Mouse (Mus musculus): Measurements from ENCODE around the gene Map7d2. TPM values are rescaled to one million over a fixed set of nuclear protein-coding genes. Genes with fewer than 3 reads are reported as not detected.
A peak's percentile ranks its signal among the peaks of the same experiment; 100 is the strongest.
"Not testable (repeated sequence)": the region's sequence is repeated elsewhere in the genome, so short reads cannot be mapped to it uniquely, and the experiment has no call there.

Gene Map7d2
- total and polyA plus RNA-seq, 2 experiments from 2014 or later: 38.9 to 61.7 TPM

DNA sequence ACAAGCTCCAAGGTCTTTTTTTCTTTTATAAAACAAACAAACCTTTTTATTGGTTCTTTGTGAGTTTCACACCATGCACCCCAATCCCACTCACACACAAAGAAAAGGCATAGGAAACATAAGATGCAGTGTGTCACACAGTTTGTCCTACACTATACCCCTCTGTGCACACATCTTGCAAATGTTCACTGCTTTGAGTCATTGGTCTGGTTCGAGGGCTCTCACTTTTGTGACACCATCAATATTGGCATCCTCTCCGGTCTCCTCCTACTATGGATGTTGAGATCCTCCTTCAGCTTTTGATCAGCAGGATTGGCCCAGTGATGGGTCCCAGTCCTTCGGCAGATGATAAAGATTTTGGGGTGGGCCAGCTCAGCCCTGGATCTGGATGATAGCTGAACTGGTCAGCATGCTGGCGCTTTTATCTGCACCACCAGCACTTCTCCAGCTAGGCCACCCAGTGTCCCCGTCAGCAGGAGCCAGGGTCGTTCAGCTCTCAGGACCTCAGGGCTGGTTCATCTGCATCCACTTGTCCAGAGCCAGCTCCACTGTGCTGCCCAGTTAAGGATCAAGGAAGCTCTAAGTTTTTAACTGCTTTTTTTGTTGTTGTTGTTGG is 23.9 kb upstream of the Map7d2 start:
- WGBS: 76% methylated on average over 6 of the region's 6 CpGs
- Histone ChIP-seq H3K4me2 (ENCODE audit: low read depth, low read length, poor library complexity, severe bottlenecking) (no peak overlapping the region), H3K4me3 (ENCODE audit: low read depth, low read length) (no peak overlapping the region), H3K36me3 (ENCODE audit: insufficient read depth, low read length) (no peaks in the 10 kb centered on the region), H3K27ac (ENCODE audit: low read depth, low read length) (no peak overlapping the region), H3K9ac (replicated peaks; ENCODE audit: low read length, poor library complexity, severe bottlenecking) (no peak overlapping the region), H3K27me3 (ENCODE audit: insufficient read depth, low read length) (no peaks in the 10 kb centered on the region), H3K9me3 (ENCODE audit: low read length) (no peaks in the 10 kb centered on the region), H3K4me1 (ENCODE audit: insufficient read depth, low read length) (no peaks in the 10 kb centered on the region)
- no peak for DNase-seq (ENCODE audit: low spot score)
- ATAC-seq (ENCODE audit: low FRiP score): no peak
- TF ChIP-seq CTCF (IDR thresholded peaks at IDR 0.05): no peak

GRCm38 (mm10) chrX:159391239-159391638 is 23.1 kb upstream of the Map7d2 start:
- H3K4me2 ChIP-seq (ENCODE audit: low read depth, low read length, poor library complexity, severe bottlenecking): no peak overlapping the region
- H3K9ac ChIP-seq (replicated peaks; ENCODE audit: low read length, poor library complexity, severe bottlenecking): no peak overlapping the region
- DNase-seq (ENCODE audit: low spot score) (no peak), ATAC-seq (ENCODE audit: low FRiP score) (no peak)
- no peaks in the 10 kb centered on the region for H3K4me1 ChIP-seq (ENCODE audit: insufficient read depth, low read length)
- no peak overlapping the region for H3K27ac ChIP-seq (ENCODE audit: low read depth, low read length)
- no peaks in the 10 kb centered on the region for H3K9me3 ChIP-seq (ENCODE audit: low read length)
- H3K27me3 ChIP-seq (ENCODE audit: insufficient read depth, low read length): no peaks in the 10 kb centered on the region
- 76% methylated on average over 3 of the region's 3 CpGs for WGBS
- H3K4me3 ChIP-seq (ENCODE audit: low read depth, low read length): no peak overlapping the region
- no peaks in the 10 kb centered on the region for H3K36me3 ChIP-seq (ENCODE audit: insufficient read depth, low read length)
- no peak for TF ChIP-seq CTCF (IDR thresholded peaks at IDR 0.05)

DNA sequence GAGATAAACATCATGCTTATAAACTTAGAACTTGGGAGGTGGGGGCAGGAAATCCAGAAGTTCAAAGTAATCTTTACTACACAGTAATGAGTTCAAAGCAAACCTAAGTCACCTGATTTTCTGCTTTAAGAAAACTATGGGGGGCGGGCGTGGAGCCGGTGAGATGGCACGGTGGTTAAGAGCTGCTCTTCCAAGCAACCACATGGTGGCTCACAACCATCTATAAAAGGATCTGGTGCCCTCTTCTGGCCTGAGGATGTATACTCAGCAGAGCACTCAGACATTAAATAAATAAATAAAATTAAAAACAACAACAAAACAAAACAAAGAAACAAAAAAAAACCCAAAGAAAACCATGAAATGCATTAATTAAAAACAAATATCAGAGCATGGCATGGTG is 5.1 kb upstream of the Map7d2 start:
- WGBS: 29% methylated on average over 4 of the region's 4 CpGs
- TF ChIP-seq CTCF (IDR thresholded peaks at IDR 0.05): peak; percentile 66
- Histone ChIP-seq H3K4me2 (ENCODE audit: low read depth, low read length, poor library complexity, severe bottlenecking) (no peak overlapping the region), H3K27me3 (ENCODE audit: insufficient read depth, low read length) (no peaks in the 10 kb centered on the region), H3K36me3 (ENCODE audit: insufficient read depth, low read length) (no peaks in the 10 kb centered on the region), H3K9ac (replicated peaks; ENCODE audit: low read length, poor library complexity, severe bottlenecking) (no peak overlapping the region), H3K9me3 (ENCODE audit: low read length) (no peaks in the 10 kb centered on the region), H3K4me3 (ENCODE audit: low read depth, low read length) (no peak overlapping the region), H3K4me1 (ENCODE audit: insufficient read depth, low read length) (no peaks in the 10 kb centered on the region), H3K27ac (ENCODE audit: low read depth, low read length) (no peak overlapping the region)
- ATAC-seq (ENCODE audit: low FRiP score) (no peak), DNase-seq (ENCODE audit: low spot score) (peak; percentile 48)

GRCm38 (mm10) chrX:159414829-159415673 is 679 bp downstream of the Map7d2 start:
- Histone ChIP-seq H3K4me1 (ENCODE audit: insufficient read depth, low read length) (no peaks in the 10 kb centered on the region), H3K4me2 (ENCODE audit: low read depth, low read length, poor library complexity, severe bottlenecking) (peak overlapping the region; percentile 55), H3K9ac (replicated peaks; ENCODE audit: low read length, poor library complexity, severe bottlenecking) (peak overlapping the region; percentile 66), H3K36me3 (ENCODE audit: insufficient read depth, low read length) (no peaks in the 10 kb centered on the region), H3K27ac (ENCODE audit: low read depth, low read length) (peak overlapping the region; percentile 63), H3K27me3 (ENCODE audit: insufficient read depth, low read length) (no peaks in the 10 kb centered on the region), H3K4me3 (ENCODE audit: low read depth, low read length) (peak overlapping the region; percentile 59), H3K9me3 (ENCODE audit: low read length) (no peaks in the 10 kb centered on the region)
- WGBS: 23% methylated on average over 51 of the region's 65 CpGs
- ATAC-seq (ENCODE audit: low FRiP score) (peak; percentile 71), DNase-seq (ENCODE audit: low spot score) (peak; percentile 2)
- no peak for TF ChIP-seq CTCF (IDR thresholded peaks at IDR 0.05)

DNA sequence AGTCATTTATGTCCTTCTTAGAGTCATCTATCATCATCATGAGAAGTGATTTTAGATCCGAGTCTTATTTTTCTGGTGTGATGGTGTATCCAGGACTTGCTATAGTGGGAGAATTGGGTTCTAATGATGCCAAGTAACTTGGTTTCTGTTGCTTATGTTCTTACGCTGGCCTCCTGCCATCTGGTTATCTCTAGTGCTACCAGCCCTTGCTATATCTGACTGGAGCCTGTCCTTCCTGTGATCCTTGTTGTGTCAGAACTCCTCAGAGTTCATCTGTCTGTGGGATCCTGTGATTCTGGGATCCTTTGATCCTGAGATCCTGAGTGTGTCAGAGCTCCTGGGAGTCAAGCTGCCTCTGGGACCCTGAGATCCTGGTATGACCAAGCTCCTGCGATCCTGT is 16.1 kb downstream of the Map7d2 start:
- H3K4me1 ChIP-seq (ENCODE audit: insufficient read depth, low read length); H3K9ac ChIP-seq (replicated peaks; ENCODE audit: low read length, poor library complexity, severe bottlenecking); H3K9me3 ChIP-seq (ENCODE audit: low read length); H3K4me2 ChIP-seq (ENCODE audit: low read depth, low read length, poor library complexity, severe bottlenecking); ATAC-seq (ENCODE audit: low FRiP score); DNase-seq (ENCODE audit: low spot score); H3K27ac ChIP-seq (ENCODE audit: low read depth, low read length); H3K36me3 ChIP-seq (ENCODE audit: insufficient read depth, low read length); H3K27me3 ChIP-seq (ENCODE audit: insufficient read depth, low read length); H3K4me3 ChIP-seq (ENCODE audit: low read depth, low read length): not testable (repeated sequence)
- 93% methylated on average over 3 of the region's 3 CpGs for WGBS

GRCm38 (mm10) chrX:159442128-159442527 is 27.8 kb downstream of the Map7d2 start:
- ATAC-seq (ENCODE audit: low FRiP score): no peak
- no peak overlapping the region for H3K9ac ChIP-seq (replicated peaks; ENCODE audit: low read length, poor library complexity, severe bottlenecking)
- no peak overlapping the region for H3K4me3 ChIP-seq (ENCODE audit: low read depth, low read length)
- H3K27ac ChIP-seq (ENCODE audit: low read depth, low read length): no peak overlapping the region
- H3K4me2 ChIP-seq (ENCODE audit: low read depth, low read length, poor library complexity, severe bottlenecking): no peak overlapping the region
- peak; percentile 70 for TF ChIP-seq CTCF (IDR thresholded peaks at IDR 0.05)
- H3K9me3 ChIP-seq (ENCODE audit: low read length): no peaks in the 10 kb centered on the region
- H3K4me1 ChIP-seq (ENCODE audit: insufficient read depth, low read length): no peaks in the 10 kb centered on the region
- peaks cover 3% of the 10 kb centered on the region; the same call in 1 of the 2 replicates for H3K36me3 ChIP-seq (ENCODE audit: insufficient read depth, low read length)
- WGBS: 31% methylated on average over 3 of the region's 3 CpGs
- DNase-seq (ENCODE audit: low spot score): peak; percentile 55
- H3K27me3 ChIP-seq (ENCODE audit: insufficient read depth, low read length): no peaks in the 10 kb centered on the region
